Mouse (Mus musculus) layer of hippocampus, postnatal 25 days (tissue): ENCODE results near the gene Fads1. TPM values are rescaled to one million over a fixed set of nuclear protein-coding genes. Genes with fewer than 3 reads are reported as not detected.
"Not testable (repeated sequence)": the region's sequence is repeated elsewhere in the genome, so short reads cannot be mapped to it uniquely, and the experiment has no call there.

ENCODE experiments used
- DNase-seq, 2 experiments: peaks; one replicate each; pipeline ENCODE4 v3.0.0; 2022; ENCODE audit warnings: mixed read lengths in 2 of 2, low spot score in 1 of 2; ENCODE audit errors: extremely low spot score in 1 of 2
- total RNA-seq, 2 experiments: library from RNA; stranded (reverse); gene quantifications; 2 replicates each; pipeline ENCODE4 v1.2.3; 2021

Gene Fads1
- 100 to 1,000 TPM; 181 to 195 TPM for total RNA-seq

GRCm38 (mm10) chr19:10182670-10183298, at the start of gene Fads1:
Fads1 (plus strand) TSS chr19:10182888.
- DNase-seq: peak; percentile 81 to 86

- DNase-seq: no peak
Measured at GRCm38 (mm10) chr19:10134692-10135091, 48.0 kb upstream of the Fads1 start.

DNA sequence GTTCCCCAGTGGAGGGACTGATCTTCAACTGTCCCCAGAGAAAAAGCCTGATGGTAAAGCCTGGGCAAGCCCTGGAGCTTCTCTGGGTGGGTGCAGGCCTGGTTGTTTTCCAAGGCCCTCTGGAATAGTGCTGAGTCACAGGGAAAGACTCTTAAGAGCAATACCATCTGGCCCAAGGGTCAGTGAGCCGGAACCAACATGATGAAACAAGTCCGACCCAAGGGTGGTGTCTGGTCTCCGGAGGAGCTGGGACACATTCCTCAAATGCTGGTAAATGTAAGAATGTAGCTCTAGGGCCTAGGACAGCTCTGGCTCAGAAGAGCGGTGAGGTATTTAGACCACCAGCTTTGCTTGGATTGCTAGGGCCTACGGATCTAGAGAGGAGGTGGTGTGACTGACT, 45.3 kb upstream of the Fads1 start:
- DNase-seq: no peak

DNA sequence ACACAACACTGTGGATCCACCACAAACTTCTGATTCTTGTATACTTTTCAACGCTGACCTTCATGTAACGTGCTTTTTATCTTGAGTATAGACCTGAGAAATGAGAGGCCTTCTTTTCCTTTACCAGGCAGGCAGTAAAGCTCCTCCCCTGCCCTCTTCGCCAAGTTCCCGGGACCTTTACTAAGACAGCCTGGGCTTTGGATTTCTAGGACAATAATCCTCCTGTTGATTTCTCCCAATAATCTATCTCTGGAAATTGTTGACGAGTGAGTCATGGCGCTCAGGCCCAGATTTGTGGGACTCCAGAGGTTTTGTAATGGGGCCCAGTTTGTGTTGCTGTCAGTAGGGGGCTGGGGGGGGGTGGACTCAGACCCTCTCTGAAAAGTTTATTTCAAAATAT, 43.0 kb upstream of the Fads1 start:
- DNase-seq: no peak

DNA sequence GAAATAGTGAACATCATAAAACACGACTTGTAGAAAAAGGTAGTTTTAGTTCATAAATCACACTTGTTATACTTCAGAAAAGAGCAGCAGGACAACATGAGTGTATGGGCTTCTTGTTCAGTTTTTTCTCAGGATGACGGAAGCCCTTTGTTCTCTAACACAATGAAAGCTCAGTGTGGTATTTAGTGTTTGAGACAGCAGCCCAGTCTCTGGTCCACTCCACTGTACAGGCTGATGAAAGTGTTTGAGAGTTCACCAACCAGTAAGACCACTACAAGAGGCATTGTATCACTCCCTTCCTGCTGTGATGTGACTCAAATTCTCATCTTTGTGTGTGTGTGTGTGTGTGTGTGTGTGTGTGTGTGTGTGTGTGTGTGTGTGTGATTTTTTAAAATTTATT, 39.0 kb upstream of the Fads1 start:
- DNase-seq: no peak

DNA sequence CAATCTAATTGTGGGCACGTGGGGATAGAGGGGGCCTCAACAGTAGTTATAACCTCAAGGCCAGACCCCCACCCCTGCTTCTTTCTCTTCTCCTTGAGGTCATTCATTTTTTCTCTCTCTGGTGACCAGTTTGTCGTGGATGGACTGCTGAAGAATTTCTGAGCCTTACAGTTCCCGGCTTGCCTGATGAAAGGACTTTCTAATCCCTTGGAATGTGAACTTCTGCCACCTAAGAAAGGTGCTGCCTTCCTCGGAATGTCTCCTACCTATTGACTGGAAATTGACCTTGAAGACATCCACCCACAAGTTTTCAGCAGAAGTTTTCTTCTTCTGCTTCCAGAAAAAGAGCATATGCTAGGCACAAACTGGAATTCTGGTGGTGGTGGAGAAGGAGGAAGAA, 38.2 kb upstream of the Fads1 start:
- no peak for DNase-seq

DNA sequence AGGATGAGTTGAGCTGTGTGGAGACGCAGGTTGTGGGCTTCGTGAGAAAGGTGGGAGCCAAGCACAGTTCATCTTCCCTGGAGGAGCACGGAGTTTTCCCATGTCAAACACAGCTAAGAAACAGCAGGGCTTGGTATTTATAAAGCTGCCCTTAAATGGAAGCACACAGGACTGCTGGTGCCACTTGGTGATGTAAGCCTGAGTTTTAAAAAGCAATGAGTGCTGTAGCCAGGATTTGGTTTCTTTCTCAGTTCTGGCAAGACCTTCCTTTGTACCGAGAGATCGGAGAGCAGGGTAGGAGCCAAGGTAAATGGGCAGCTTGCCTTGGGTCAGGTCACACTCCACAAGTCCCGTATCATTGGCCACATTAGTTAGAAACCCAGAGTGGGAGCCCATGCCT, 34.1 kb upstream of the Fads1 start:
- no peak for DNase-seq

DNA sequence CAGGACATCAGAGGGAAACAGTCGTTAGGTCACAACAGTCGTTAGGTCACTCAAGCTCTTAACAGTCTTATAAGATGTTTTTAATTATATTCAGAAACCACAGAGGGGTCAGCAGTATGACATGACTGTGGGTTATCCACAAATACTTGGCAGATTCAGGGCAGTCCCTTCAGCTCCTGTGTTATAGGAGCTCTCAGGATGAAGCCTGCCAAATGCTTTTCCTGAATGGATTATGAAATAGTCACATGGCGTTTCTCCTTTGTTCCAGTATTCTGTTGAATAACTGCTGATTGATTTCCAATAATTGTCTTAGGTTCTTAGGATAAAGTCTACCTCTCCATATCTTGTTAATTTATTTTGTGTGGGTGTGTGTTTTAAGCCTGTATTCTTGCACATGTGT, 33.5 kb upstream of the Fads1 start:
- DNase-seq: no peak

- DNase-seq: no peak
Measured at GRCm38 (mm10) chr19:10157725-10158124, 25.0 kb upstream of the Fads1 start.

- DNase-seq: no peak
Measured at GRCm38 (mm10) chr19:10163896-10164295, 18.8 kb upstream of the Fads1 start.

GRCm38 (mm10) chr19:10165928-10166327, 16.8 kb upstream of the Fads1 start:
- DNase-seq: not testable (repeated sequence)

GRCm38 (mm10) chr19:10167112-10167511, 15.6 kb upstream of the Fads1 start:
- no peak for DNase-seq

- no peak for DNase-seq
Measured at GRCm38 (mm10) chr19:10167951-10168350, 14.7 kb upstream of the Fads1 start.

- no peak for DNase-seq
Measured at GRCm38 (mm10) chr19:10168441-10168840, 14.2 kb upstream of the Fads1 start.

- DNase-seq: no peak
Measured at GRCm38 (mm10) chr19:10169179-10169578, 13.5 kb upstream of the Fads1 start.

DNA sequence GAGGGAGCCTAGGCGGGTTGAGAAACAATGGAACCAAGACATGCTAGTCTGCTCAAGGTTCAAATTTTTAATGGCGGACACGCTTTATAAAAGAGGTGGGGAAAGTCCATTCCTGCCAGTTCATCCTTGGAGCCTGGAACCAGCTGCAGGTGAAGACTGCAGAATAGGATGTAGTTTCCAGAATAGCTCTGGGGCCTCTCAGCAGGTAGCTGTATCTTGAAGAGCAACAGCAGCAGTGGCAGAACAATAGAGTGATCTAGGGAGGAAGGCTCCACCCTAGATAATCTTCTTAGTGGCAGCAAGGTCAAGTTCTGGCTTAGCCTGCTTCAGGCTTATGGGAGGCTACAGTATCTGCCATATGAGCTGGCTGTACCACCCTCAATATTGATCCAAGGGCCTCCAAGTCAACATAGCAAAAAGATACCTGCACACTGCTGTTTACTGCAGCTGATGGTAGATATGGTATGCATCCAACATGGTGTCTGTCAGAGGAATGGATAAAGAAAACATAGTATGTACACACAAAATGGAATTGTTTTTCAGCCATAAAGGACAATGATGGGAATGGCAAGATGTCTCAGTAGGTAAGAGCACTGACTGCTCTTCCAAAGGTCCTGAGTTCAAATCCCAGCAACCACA, 12.9 kb upstream of the Fads1 start:
- DNase-seq: not testable (repeated sequence)

DNA sequence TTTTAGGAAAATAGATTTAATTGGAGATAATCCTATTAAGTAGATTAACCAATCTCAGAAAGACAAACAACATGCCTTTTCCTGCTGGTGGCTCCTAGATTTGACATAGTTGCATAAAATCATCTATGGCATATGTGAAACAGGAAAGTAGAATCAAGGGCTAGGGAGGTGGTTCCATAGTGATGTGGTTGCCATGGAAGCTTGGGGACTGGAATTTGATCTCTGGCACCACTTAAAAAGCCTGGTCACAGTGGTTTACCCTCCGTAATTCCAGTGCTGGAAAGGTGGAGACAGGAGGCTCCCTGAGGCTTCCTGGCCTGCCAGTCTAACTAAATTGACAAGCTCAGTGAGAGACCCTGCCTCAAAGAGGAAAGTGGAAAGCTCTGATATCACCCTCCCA, 12.2 kb upstream of the Fads1 start:
- no peak for DNase-seq

DNA sequence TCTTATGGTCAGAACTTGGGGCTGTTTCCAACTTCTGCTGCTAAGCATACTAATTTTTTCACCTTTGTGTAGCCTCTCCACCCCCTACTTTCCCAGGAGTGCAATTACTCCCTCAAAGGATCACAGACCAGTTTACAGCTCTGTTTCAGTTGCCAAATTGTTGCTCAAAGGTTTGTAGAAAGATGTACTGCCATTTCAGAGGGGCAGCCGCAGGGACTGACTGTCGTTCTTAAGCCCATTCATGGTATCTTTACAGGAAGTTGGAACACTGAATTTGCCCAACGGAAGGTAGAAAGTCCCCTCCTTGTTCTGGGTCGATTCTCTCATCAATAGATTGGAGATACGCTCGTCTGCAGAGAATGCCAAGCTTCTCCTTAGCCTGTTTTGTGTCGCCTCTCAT, 11.3 kb upstream of the Fads1 start:
- no peak for DNase-seq

DNA sequence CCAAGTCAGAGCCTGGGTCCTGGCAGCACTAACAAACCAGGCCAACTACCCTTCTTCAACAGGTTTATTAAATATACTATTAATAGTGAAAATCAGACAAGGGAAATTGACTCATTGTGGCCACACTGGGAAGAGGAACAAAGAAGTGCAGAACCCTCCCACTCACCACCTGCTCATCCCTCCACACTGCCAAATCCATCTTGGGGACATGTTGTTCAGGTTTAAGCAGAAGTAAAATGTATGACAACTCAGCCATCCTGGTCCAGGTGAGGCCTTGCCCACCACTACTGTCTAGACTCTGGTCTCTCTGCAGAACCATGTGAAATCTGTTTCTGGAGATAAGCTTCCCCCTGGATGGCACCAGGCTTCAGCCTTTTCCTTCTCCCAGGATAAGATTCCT, 10.8 kb upstream of the Fads1 start:
- no peak for DNase-seq

DNA sequence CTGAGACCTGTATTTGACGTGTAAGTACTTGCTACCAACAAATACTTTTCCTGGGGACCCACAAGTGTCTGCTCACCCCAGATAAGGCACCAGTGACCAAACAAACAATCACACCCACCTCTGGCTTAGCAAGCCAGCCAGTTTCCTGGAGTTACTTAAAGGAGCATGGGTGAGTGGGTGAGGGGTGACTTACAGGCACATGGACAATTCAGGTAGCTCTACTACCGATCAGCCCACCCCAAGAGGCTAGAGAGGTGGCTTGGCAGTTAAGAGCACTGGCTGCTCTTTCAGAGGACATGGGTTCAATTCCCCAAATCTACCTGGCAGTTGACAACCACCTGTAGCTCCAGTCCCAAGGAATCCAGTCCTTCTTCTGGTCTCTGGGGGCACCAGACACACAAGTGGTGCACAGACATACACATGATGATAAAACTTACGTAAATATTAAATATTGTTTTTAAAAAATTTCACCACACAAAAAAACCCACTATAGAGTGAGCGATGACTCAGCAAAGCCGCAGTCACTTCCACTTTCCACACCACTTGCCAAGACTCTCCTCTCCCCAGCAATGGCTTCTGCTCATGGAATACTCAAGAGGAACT, 9.5 kb upstream of the Fads1 start:
- no peak for DNase-seq

GRCm38 (mm10) chr19:10173844-10174539, 8.7 kb upstream of the Fads1 start:
- no peak for DNase-seq
